Mouse (Mus musculus): Measurements from ENCODE around the gene Igf2bp2. TPM values are rescaled to one million over a fixed set of nuclear protein-coding genes. Genes with fewer than 3 reads are reported as not detected.

Igf2bp2 gene
- total RNA-seq, 2 experiments from 2014 or later, result 0.38 TPM; not detected in 1

DNA sequence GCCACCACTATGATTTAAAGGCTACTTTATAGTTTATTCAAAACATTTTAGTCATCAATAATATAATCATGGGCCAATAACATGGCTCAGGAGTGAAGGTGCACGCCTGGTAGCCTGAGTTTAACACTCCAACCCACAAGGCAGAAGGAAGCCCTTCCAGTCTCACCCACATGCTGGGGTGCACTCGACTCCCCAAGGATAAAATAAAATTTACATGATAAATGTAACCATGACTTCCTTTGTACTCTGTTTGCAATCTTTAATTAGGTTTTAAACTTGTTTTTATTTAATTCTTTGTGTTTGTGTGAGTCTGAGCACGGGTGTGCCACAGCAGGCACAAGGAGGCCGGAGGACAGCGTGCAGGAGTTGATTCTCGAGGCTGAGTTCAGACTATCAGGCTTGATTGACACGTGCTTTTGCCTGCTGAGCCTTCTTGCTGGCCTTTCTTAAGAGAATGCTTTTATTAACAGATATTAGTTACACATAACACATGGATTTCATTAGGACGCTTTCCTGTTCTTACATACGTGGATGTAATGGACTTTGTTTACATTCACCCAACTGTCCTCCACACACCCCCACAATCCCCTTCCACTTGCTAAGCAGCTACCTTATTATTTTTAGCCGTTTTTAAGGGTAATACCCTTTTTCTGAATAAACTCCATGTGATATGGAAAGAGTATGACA lies 13.3 kb downstream of the Igf2bp2 start:
- ATAC-seq (replicated peaks; ENCODE audit: low FRiP score, poor library complexity, severe bottlenecking), result no peak

DNA sequence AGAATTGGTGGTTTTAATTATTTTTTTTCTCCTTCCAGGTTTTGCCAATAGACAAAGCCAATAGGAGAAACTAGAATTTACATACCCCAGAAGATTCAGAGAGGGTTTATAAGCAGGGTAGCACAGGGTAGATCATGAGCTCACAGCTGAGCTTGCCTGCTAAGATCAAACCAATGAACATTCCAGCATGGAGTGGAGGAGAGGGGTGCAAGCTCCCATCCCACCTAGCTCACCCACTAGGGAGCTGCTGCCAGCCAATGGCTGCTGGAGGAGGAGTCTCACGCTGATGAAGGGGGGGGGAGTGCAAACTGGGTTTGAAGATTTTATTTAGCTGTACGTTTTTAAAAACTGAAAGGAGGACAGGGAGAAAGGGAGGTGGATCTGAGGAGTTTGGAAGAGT lies 14.0 kb downstream of the Igf2bp2 start:
- no peak for ATAC-seq (replicated peaks; ENCODE audit: low FRiP score, poor library complexity, severe bottlenecking)

DNA sequence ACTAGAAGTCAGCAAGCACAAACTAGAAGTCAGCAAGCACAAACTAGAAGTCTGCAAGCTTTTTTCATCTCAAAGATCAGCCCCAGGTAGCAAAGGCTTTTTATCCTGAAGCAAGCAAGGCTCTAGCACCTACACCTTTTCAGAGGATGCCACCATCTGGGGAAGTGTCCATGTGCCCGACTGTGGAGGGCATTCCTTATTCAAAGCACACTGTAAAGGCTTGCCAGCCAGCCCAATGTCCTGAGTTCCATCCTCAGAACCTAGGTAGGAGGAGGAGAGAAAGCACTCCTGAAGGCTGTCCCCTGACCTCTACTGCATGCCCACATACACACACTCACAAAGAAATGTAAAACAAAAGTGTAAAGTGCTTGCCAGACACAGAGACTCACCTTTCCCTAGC lies 16.0 kb downstream of the Igf2bp2 start:
- ATAC-seq (replicated peaks; ENCODE audit: low FRiP score, poor library complexity, severe bottlenecking), result no peak

DNA sequence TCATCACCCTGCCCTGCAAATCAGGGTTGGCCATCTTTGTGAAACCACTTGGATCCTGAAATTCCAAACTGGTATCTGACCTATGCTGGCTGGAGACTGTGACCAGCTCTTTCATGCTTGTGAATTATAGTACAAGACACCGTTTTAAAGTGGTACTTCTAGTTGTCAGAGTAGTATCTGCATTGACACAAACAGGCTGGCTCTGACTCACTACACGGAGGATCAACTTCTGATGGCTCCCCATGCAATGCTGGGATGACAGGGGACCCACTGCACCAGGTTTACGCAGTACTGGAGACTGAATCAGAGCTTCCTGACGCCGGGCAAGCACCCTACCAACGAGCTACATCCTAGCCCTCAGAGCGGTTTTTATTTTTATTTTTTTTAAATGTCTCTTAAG lies 17.0 kb downstream of the Igf2bp2 start:
- no peak for ATAC-seq (replicated peaks; ENCODE audit: low FRiP score, poor library complexity, severe bottlenecking)

DNA sequence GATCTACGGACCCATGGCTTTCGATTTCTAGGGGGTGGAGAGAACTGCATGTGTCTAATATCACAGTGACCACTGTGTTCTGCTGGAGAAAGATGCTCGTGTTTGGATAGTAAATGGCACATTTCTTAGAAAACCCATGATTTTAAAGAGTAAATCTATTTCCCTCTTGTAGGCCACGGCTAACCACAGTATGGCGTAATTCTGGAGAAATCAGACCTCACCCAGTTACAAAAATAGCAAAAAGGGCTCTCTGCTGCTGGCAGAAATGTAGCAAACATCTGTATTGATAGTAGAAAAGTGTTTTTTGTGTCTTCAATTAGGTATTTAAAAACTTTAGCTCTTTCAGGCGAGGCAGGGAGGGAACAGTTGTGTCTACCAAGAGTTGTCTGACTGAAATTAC lies 18.6 kb downstream of the Igf2bp2 start:
- ATAC-seq (replicated peaks; ENCODE audit: low FRiP score, poor library complexity, severe bottlenecking), result no peak

DNA sequence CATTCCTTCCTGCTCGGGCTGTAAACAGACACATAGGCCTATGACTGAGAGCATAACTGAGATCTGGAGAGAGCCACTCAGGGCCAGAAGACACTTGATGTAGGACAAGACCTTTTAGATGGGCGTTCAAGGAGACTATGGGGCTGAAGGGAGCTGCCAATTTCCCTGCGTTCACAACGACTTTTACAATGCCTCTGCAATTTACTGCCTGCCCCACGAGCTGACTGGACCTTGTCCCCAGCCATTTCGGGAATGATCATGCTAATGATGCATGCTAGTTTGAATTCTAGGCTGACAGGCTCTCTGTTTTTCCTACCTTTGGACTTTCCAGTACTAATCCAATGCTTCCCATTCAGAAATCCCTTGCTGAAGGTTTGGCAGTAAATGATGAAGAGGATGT lies 22.2 kb downstream of the Igf2bp2 start:
- no peak for ATAC-seq (replicated peaks; ENCODE audit: low FRiP score, poor library complexity, severe bottlenecking)

DNA sequence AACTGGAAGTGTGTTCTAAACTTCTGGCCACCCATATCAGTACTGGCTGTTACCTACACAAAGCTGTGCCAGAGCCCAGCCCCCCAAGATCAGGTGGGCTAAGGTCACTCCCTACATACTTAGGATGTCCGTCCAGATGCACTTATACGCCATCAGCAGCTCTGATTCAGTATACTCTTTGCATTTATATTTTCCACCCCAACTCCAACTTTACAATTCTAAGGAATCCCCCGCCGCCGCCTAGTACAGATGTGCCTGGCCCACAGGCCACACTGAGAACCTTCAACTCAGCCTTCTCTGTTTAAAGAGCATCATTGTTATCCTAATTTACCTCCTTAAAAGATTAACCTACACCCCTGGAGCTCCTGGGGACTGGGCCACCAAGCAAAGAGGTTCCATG lies 23.3 kb downstream of the Igf2bp2 start:
- no peak for ATAC-seq (replicated peaks; ENCODE audit: low FRiP score, poor library complexity, severe bottlenecking)

DNA sequence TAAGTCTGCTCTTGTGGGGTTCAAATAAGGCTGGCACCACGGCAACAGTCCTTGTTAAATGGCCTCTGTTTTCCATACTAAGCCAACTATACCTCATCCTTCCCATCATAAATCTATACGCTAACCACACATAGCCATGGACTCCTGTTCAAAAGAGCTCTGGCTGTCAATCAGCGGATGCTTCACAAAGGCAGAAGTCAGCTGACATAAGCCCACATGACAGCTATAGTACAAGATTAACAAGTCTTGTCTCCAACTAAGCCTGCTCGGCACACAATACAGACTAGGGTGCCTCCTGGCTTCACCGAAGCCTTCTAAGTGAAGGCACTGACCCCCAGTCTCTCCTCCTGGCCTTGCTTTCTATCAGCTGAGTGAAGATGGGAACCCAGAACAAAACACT lies 26.9 kb downstream of the Igf2bp2 start:
- no peak for ATAC-seq (replicated peaks; ENCODE audit: low FRiP score, poor library complexity, severe bottlenecking)

DNA sequence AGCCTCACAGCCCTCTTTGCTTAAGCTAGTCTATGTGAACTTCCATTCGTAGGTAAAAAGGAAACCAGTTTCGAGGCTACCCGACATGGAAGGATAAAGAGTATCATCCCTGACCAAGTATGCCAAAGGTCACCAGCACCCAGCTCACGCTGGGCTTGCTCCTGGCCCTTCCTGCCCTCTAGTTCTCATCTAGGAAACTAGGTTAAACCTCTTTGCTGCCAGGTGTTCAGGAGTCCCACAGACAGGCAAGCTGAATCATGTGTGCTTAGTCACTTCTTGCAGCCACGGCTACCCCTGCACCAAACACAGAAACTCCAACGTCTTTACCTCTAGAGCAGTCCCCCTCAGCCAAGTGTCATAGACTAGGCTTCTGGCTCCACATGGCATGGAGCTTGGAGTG lies 31.8 kb downstream of the Igf2bp2 start:
- ATAC-seq (replicated peaks; ENCODE audit: low FRiP score, poor library complexity, severe bottlenecking), result no peak

DNA sequence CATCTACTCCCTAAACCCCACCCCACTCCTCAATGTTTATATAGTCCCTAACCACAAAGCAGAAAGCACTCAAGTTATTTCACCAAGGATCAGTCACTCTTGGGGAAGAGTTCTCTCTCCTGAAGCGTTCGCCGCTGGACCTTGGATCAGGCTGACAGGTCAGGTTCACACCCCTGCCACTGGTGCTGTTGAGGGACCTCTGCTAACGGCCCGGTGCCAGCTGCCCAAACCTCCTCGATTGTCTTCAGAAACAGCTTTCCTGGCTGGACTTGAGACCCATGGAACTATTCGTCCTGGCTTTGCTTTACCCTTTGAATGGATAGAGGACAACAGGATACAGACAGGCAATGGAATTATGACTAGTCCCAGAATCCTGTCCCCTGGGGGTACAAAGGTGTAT lies 33.6 kb downstream of the Igf2bp2 start:
- no peak for ATAC-seq (replicated peaks; ENCODE audit: low FRiP score, poor library complexity, severe bottlenecking)

DNA sequence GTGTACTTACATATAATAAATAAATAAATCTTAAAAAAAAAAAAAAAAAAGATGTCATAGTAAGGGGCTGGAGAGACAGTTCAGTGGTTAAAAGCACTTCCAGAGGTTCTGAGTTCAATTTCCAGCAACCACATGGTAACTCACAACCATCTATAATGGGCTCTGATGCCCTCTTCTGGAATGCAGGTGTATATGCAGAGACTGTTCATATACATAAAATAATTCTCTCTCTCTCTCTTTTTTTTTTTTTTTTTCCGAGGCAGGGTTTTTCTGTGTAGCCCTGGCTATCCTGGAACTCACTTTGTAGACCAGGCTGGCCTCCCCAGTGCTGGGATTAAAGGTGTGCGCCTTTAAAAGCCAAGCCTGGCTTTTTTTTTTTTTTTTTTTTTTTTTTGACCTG lies 34.5 kb downstream of the Igf2bp2 start:
- no peak for ATAC-seq (replicated peaks; ENCODE audit: low FRiP score, poor library complexity, severe bottlenecking)

DNA sequence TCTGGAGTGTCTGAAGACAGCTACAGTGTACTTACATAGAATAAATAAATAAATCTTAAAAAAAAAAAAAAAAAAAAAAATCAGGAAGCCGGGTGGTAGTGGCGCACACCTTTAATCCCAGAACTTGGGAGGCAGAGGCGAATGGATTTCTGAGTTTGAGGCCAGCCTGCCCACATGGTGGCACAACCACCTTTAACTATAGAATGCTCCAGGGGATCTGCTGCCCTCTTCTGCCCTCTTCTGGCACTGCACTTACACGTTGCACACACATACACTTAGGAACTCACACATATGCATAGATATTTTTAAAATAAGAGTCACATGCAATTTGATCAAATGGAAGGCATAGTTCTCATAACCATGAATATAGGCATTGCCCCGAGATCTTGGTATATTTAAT lies 35.3 kb downstream of the Igf2bp2 start:
- no peak for ATAC-seq (replicated peaks; ENCODE audit: low FRiP score, poor library complexity, severe bottlenecking)

DNA sequence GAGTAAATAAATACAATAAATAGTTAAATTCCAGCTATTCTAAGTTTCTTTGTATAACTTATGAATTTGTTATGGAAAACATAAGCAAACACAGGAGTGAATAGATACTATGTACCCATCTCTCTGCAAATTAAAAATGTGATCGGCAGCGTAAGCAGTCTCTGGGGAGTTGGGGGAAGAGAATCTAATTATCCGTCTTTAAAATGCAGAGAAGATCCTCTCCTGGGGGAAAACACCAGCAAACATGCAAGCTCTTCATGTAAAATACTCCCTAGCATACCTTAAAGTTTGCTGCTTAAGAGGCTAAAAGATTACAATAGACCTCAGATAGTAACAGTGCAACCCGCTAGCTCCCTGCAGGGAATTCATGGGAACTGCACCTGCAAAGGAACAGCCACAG lies 36.2 kb downstream of the Igf2bp2 start:
- no peak for ATAC-seq (replicated peaks; ENCODE audit: low FRiP score, poor library complexity, severe bottlenecking)

DNA sequence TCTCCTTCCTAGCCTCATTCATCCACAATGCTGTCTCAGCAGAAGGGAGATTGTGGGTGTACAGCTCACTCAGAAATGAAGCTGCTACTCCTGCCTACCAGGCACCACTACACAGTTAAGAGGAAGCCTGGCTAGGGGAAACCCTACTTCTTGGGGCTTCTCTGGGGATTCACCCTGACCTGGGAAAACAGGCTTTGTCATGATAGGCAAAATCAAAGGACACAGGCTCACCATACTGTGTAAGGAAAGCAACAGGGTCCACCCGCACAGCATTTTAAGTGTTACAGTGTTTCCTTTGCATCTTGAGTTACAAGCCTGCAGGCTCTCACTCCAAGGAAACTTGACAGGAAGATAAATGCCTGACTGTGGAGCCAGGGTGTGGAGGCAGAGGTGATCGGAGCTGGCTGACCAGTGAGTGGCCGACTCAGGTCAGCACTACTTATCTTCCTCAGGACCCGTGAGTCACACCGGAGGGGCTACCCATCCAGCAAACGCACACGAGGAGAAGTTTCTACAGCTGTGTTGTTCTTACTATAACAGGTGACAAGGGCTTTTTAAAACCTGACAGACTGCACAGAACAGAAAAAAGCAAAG lies 38.7 kb downstream of the Igf2bp2 start:
- ATAC-seq (replicated peaks; ENCODE audit: low FRiP score, poor library complexity, severe bottlenecking), result no peak

DNA sequence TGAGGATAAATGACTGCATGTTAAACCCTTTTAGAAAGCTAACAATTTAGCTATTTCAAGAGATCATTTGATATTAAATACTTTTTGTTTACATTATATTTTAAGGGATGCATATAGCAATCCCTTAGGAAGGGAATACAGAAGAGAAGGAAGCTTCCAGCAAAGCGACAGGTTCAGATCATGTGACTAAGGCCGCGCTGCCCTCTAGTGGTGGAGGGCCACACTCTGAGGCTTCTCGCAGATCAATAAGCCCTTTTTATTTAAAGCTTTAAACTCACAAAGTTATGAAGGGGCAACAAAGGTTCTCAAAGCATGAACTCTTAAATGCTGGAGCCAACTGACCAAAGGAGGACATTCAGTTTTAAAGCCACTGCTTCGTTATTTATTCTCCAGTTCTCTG lies 39.4 kb downstream of the Igf2bp2 start:
- no peak for ATAC-seq (replicated peaks; ENCODE audit: low FRiP score, poor library complexity, severe bottlenecking)

DNA sequence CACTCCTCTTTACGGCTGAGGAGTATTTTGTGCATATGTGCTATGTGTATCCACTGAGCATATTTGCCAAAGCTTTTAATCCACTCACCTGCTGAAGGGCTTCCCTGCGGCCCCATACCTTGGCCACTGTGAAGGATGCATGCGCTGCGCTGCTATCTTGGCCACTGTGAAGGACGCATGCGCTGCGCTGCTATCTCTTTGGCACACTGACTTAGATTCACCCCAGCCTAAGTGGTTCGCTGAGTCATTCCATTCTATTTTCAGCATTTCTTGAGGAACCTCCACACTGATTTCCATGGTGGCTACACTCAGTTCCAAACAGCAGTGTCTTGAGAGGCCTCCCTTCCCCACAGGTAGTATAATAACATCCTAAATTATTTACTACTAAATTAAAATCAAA lies 42.0 kb downstream of the Igf2bp2 start:
- ATAC-seq (replicated peaks; ENCODE audit: low FRiP score, poor library complexity, severe bottlenecking), result no peak

DNA sequence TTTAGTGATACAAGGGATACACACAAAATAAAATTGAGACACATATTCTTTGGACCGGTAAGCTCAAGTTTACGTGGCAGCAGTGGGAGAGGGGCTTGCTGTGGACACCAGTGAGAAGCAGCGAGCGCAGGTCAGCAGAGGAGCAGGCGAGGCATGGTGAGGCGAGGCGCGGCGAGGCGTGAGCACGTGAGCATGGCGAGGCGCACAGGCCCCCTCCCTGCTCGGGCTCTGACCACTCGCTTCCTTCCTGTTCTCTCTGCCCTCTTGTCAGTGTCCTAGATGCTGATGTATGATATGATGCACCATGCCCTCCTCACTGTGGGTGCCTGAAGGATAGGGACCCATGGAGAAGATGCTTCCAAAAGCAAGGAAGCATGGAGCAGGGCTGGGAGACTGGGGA lies 43.6 kb downstream of the Igf2bp2 start:
- no peak for ATAC-seq (replicated peaks; ENCODE audit: low FRiP score, poor library complexity, severe bottlenecking)

DNA sequence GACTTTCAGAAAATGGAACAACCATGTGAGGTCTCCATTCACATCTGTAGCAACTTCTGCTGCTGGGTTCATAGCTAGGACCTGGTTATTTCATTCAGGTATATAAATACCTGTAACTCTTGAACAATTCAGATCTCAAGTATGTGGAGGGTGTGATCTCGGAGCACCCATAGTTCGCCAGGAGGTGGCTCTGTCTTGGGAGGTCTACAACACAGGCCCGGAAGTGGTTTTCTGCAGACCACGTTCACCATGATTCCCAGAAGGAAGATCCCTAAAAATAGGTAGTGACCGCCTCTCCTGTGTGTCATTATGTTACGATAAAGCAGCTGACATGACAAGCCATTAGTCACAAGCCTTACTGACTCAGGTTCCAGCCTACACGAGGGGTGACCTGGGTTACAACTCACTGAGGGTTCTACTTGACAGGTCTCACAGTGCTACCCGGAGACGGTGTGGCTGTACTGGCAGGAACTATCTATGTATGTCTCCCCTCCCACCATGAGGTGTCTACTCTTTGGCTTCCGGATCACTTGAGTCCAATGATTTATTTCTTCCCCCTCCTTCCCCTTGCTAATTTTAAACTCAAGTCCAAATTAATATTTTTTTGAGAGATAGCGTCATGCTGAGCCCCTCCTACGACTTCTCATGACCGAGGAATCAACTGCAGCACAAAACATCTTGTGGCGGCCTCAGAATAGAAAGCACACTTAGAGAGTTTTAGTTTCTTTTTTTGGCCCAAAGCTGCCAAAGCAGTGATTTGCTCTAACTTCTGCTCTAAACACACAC lies 44.2 kb downstream of the Igf2bp2 start:
- ATAC-seq (replicated peaks; ENCODE audit: low FRiP score, poor library complexity, severe bottlenecking), result no peak

DNA sequence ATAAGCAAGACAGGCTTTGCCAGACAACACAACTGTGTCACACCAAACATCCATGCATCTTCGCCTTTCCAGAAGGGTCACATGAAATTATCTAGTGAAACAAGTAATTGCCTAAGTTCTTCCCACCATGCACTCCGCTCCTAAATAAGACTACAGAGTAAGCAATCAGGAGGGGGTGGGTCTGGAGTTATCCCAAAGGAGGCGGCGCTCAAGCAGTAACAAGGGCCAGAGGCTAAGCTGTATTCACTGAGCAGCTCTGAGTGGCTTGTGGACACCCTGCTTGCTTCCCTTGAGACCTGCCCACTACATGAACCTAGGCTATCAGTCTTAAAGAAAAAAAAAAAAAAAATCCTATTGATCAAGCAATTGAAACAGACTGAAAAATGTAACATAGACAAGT lies 44.9 kb downstream of the Igf2bp2 start:
- ATAC-seq (replicated peaks; ENCODE audit: low FRiP score, poor library complexity, severe bottlenecking), result no peak

DNA sequence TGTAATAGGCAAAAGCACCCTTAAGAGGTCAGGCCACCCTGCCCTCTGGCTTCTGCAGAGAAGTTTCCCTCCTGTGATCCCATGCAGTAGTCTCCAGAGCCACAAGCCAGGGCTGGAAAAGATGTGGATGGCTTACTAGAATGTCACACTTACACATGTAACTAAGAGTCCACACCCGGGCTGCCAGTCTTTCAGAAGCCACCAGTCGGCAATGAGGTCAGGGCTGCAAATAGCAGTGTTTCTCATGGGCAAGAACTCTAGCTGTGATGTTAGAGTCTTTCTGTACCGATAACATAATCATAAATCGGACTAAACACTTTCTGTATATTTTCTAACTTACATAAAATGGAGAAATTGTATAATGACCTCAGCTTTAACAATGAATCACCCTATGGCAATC lies 46.4 kb downstream of the Igf2bp2 start:
- ATAC-seq (replicated peaks; ENCODE audit: low FRiP score, poor library complexity, severe bottlenecking), result no peak

DNA sequence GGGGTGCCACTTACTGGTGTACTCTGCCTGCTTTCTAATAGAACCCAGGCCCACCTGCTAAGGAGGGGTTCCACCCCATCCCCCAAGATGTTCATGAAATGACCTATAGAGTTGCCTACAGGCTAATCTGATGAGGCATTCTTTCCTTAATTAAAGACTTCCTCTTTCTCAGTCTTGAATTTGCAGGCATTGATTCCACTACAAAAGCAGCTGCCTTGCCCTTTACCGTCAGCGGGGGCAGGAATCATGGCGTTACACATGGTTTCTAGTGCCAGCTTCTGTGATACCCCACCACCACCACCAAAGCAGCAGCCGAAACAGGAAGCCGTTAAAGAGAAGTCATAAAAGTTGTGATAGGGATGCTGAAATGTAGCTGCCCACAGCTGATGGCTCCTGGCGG lies 47.0 kb downstream of the Igf2bp2 start:
- no peak for ATAC-seq (replicated peaks; ENCODE audit: low FRiP score, poor library complexity, severe bottlenecking)

Data from erythroid progenitor cell, adult 5-6 weeks (primary cell).